ENCODE assay signal across 23 mouse cellular contexts in the genomic region with DNA sequence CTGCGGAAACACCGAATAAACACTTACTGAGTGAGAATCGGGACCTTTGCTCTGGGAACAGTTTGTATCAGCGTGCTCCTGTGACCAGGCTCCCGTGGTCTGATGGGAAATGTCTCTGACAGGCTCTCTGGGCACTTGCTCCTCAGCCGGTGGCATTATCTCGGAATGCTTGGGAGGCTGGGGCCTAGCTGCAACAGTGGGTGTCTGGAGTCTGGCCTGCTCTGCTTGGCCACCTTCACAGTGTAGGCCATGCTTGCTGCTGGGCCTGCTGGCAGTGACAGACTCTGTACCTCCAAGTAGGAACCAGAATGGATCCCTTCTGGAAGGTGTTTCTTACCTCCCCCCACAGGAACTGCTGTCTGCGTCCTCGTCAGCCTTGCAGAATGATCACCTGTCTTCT.
DNase-seq lines count a peak whose midpoint lies in the region; ATAC-seq lines count a peak whose summit lies in the region.
"Had no signal": no experiment of that assay in that cellular context is flagged by ENCODE, and none has a peak within 500 bp of the region (broad histone marks: within the 10 kb centered on the region; RNA-seq: fewer than 3 reads in every experiment).

No protein-coding gene starts in this region.

- no peaks in the 10 kb centered on the region for H3K36me3 ChIP-seq in heart, embryonic 13.5 days
- H3K36me3 ChIP-seq in midbrain, embryonic 13.5 days, result no peaks in the 10 kb centered on the region
- no peaks in the 10 kb centered on the region for H3K36me3 ChIP-seq in midbrain, embryonic 14.5 days (ENCODE audit: control insufficient read depth, insufficient read depth, low read length)
- H3K36me3 ChIP-seq: heart, embryonic 15.5 days; limb, embryonic 15.5 days; lung, embryonic 15.5 days; stomach, embryonic 15.5 days had no signal

- DNase-seq in cerebellum, postnatal 25 days, result peak; percentile 45 to 48
- DNase-seq in cerebellum, postnatal 10 days, result no peak
- DNase-seq in heart, postnatal 4 days, result no peak
- DNase-seq in midbrain, embryonic 14.5 days, result no peak
- DNase-seq in cerebellum, postnatal 36 days, result peak; percentile 19 to 26
- DNase-seq in left cerebral cortex, adult 18-20 months (ENCODE audit: low spot score in 2 of 2), result no peak
- DNase-seq: adrenal gland, adult 2 months; gastrocnemius, postnatal 25 days; kidney, adult 18-20 months; left cerebral cortex, postnatal 4 days; lung, postnatal 36 days; thymus, postnatal 25 days had no signal

- 0 out of 2 replicates have a peak, but pooled peaks cover 4% of the 10 kb centered on the region for H3K27me3 ChIP-seq in heart, embryonic 13.5 days (replicated peaks)
- H3K27me3 ChIP-seq in midbrain, embryonic 13.5 days, result no peaks in the 10 kb centered on the region
- H3K27me3 ChIP-seq in midbrain, embryonic 14.5 days (ENCODE audit: control insufficient read depth, insufficient read depth, low read length), result no peaks in the 10 kb centered on the region
- H3K27me3 ChIP-seq: forebrain, embryonic 13.5 days; heart, embryonic 15.5 days; limb, embryonic 15.5 days; lung, embryonic 15.5 days; stomach, embryonic 15.5 days had no signal

- ATAC-seq in heart, embryonic 13.5 days (ENCODE audit: extremely low read depth, insufficient number of reproducible peaks, low FRiP score, low TSS enrichment), result no peak
- no peak for ATAC-seq in midbrain, embryonic 13.5 days
- no peak for ATAC-seq in midbrain, embryonic 14.5 days (ENCODE audit: low FRiP score, low TSS enrichment)
- ATAC-seq: forebrain, embryonic 13.5 days; inflammation-experienced regulatory T-cells, adult 6 months had no signal

- H3K4me1 ChIP-seq in heart, embryonic 13.5 days, result peaks cover 10% of the 10 kb centered on the region
- peaks cover 43% of the 10 kb centered on the region for H3K4me1 ChIP-seq in midbrain, embryonic 13.5 days (replicated peaks)
- H3K4me1 ChIP-seq in midbrain, embryonic 14.5 days (ENCODE audit: control insufficient read depth, insufficient read depth, low read length), result peaks cover 29% of the 10 kb centered on the region
- H3K4me1 ChIP-seq: stomach, embryonic 15.5 days had no signal

- no peak overlapping the region for H3K4me3 ChIP-seq in heart, embryonic 13.5 days
- H3K4me3 ChIP-seq in midbrain, embryonic 13.5 days (replicated peaks), result no peak overlapping the region
- no peak overlapping the region for H3K4me3 ChIP-seq in midbrain, embryonic 14.5 days (replicated peaks; ENCODE audit: low read depth, low read length)
- H3K4me3 ChIP-seq: forebrain, embryonic 13.5 days; heart, embryonic 15.5 days; limb, embryonic 15.5 days; lung, embryonic 15.5 days; stomach, embryonic 15.5 days had no signal

- H3K27ac ChIP-seq in heart, embryonic 13.5 days (replicated peaks), result peak overlapping the region; percentile 29
- H3K27ac ChIP-seq in midbrain, embryonic 13.5 days, result 0 out of 2 replicates have a peak overlapping the region, but pooled peaks have one; percentile 41
- H3K27ac ChIP-seq in midbrain, embryonic 14.5 days (replicated peaks; ENCODE audit: low read depth, low read length), result no peak overlapping the region
- H3K27ac ChIP-seq: forebrain, embryonic 13.5 days; heart, embryonic 15.5 days; hindbrain, embryonic 14.5 days; kidney, postnatal 0 days; limb, embryonic 15.5 days; liver, embryonic 14.5 days; lung, embryonic 15.5 days; stomach, embryonic 15.5 days had no signal

- H3K9me3 ChIP-seq in heart, embryonic 13.5 days, result no peaks in the 10 kb centered on the region
- H3K9me3 ChIP-seq in midbrain, embryonic 13.5 days, result no peaks in the 10 kb centered on the region
- H3K9me3 ChIP-seq in midbrain, embryonic 14.5 days (ENCODE audit: control insufficient read depth, low read length), result no peaks in the 10 kb centered on the region
- H3K9me3 ChIP-seq: forebrain, embryonic 13.5 days; heart, embryonic 15.5 days; limb, embryonic 15.5 days; lung, embryonic 15.5 days; stomach, embryonic 15.5 days had no signal

- 52% methylated on average over 9 of the region's 9 CpGs for WGBS in heart, embryonic 13.5 days
- 74% methylated on average over 9 of the region's 9 CpGs for WGBS in midbrain, embryonic 13.5 days
- whole genome bisulfite sequencing in midbrain, embryonic 14.5 days, result 79% methylated on average over 9 of the region's 9 CpGs

- no peak overlapping the region for H3K4me2 ChIP-seq in heart, embryonic 13.5 days
- H3K4me2 ChIP-seq in midbrain, embryonic 13.5 days (replicated peaks), result no peak overlapping the region
- no peak overlapping the region for H3K4me2 ChIP-seq in midbrain, embryonic 14.5 days (ENCODE audit: low read length)
- H3K4me2 ChIP-seq: forebrain, embryonic 13.5 days; heart, embryonic 15.5 days; hindbrain, embryonic 14.5 days; limb, embryonic 15.5 days; lung, embryonic 15.5 days; stomach, embryonic 15.5 days had no signal

- no peak overlapping the region for H3K9ac ChIP-seq in heart, embryonic 13.5 days
- no peak overlapping the region; the same call in 1 of the 2 replicates for H3K9ac ChIP-seq in midbrain, embryonic 13.5 days (replicated peaks)
- no peak overlapping the region for H3K9ac ChIP-seq in midbrain, embryonic 14.5 days (replicated peaks; ENCODE audit: low read length)
- H3K9ac ChIP-seq: forebrain, embryonic 13.5 days; heart, embryonic 15.5 days; hindbrain, embryonic 14.5 days; limb, embryonic 15.5 days; liver, embryonic 14.5 days; lung, embryonic 15.5 days; stomach, embryonic 15.5 days had no signal

Comparison
In these comparisons a context has a peak if more than half of its experiments do, and no peak if none do; other contexts are left out.
1. DNase-seq: peak in cerebellum, postnatal 25 days (2 of 2) and cerebellum, postnatal 36 days (2 of 2); none in cerebellum, postnatal 10 days (0 of 2), heart, postnatal 4 days (single experiment), midbrain, embryonic 14.5 days (single experiment) and left cerebral cortex, adult 18-20 months (0 of 2).